Mouse (Mus musculus) E14TG2a.4 (cell line): ENCODE measurements at regions not wholly inside any gene's neighbourhood (a gene's known extent, or its start where the extent isn't known, plus 50 kb on each side); places are given as distances from the start of the nearest gene placed in this dataset.

ENCODE experiments used
- CTCF ChIP-seq: conservative IDR thresholded peaks from 2 replicates; pipeline ENCODE4 v1.5.1; 2014; ENCODE audit warnings: low read length
- NANOG ChIP-seq: IDR thresholded peaks from 2 replicates; pipeline ENCODE4 v1.6.1; 2014; ENCODE audit warnings: borderline replicate concordance, low read length, mixed read lengths

DNA sequence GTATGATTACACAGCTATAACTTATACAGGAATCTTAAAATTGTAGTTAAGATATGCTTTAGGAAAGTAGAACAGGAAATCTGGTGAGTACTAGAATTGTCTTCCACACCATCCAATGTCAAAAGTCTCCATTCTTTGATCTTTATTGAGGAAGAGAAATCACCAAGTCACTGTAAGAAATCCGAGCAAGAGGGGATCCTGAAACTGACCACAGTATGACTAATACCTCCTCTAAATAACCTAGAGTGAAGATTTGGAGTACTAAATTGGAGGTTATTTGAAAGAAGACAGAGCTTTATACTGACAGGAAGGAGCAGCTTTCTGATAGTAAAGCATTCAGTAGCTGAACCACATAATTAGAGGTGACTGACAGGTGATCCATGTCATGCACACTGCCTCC, 125.2 kb upstream of the Fgf13 start:
- TF ChIP-seq CTCF: no peak
- no peak for TF ChIP-seq NANOG
